Mouse (Mus musculus) midbrain, embryonic 16.5 days (tissue): ENCODE data around the gene Tmem255a. TPM values are rescaled to one million over a fixed set of nuclear protein-coding genes. Genes with fewer than 3 reads are reported as not detected.
"Not testable (repeated sequence)": the region's sequence is repeated elsewhere in the genome, so short reads cannot be mapped to it uniquely, and the experiment has no call there.

Experiments used
- ATAC-seq: fragments of 200-750 bp; cut with Nextera tagmentation; 2 replicates; pipeline ENCODE4 v1.8.0; 2017; ENCODE audit warnings: moderate TSS enrichment
- H3K27ac ChIP-seq: fragments of 300-500 bp; sonication (generic); 2 replicates; pipeline ENCODE4 v1.5.1; 2014; ENCODE audit warnings: mild to moderate bottlenecking, low read length, mixed read lengths
- H3K27me3 ChIP-seq: fragments of 300-500 bp; sonication (generic); 2 replicates; pipeline ENCODE4 v1.6.1; 2014; ENCODE audit warnings: low read depth, low read length, mixed read lengths; ENCODE audit not compliant: control insufficient read depth, insufficient read depth
- H3K36me3 ChIP-seq: fragments of 300-500 bp; sonication (generic); 2 replicates; pipeline ENCODE4 v1.6.1; 2014; ENCODE audit warnings: mild to moderate bottlenecking, low read length, moderate library complexity, mixed read lengths; ENCODE audit not compliant: control insufficient read depth, insufficient read depth
- H3K4me1 ChIP-seq: fragments of 300-500 bp; sonication (generic); 2 replicates; pipeline ENCODE4 v1.6.1; 2014; ENCODE audit warnings: mild to moderate bottlenecking, low read length, mixed read lengths; ENCODE audit not compliant: control insufficient read depth, insufficient read depth
- H3K4me2 ChIP-seq: fragments of 300-500 bp; sonication (generic); 2 replicates; pipeline ENCODE4 v1.6.1; 2014; ENCODE audit warnings: mild to moderate bottlenecking, low read length, mixed read lengths
- H3K4me3 ChIP-seq: fragments of 300-500 bp; sonication (generic); 2 replicates; pipeline ENCODE4 v1.5.1; 2014; ENCODE audit warnings: low read depth, mild to moderate bottlenecking, low read length, moderate library complexity, mixed read lengths
- H3K9ac ChIP-seq: fragments of 300-500 bp; sonication (generic); 2 replicates; pipeline ENCODE4 v1.6.1; 2014; ENCODE audit warnings: low read depth, low read length, mixed read lengths
- H3K9me3 ChIP-seq: fragments of 300-500 bp; sonication (generic); replicated peaks from 2 replicates; pipeline ENCODE4 v1.6.1; 2014; ENCODE audit warnings: mild to moderate bottlenecking, low read length, mixed read lengths; ENCODE audit not compliant: control insufficient read depth, poor library complexity, severe bottlenecking
- WGBS: fragments of 180-500 bp; shearing (Covaris S2); extraction: QIAGEN DNeasy Blood & Tissue Kit; methylation state at CpG from one replicate; pipeline ENCODE4 v1.1.7; 2014; 5-methylcytosine and 5-hydroxymethylcytosine counted together
- microRNA-seq: library from miRNA; unstranded; fragments of <30 nt; microRNA quantifications from one replicate; pipeline ENCODE4, GENCODE M21; 2017
- polyA plus RNA-seq: library from polyadenylated mRNA; unstranded; fragments of >200 nt; fragmentation: Nextera tagmentation; extraction: Ambion mirVana; gene quantifications from 2 replicates; pipeline ENCODE4 v1.2.1, GENCODE M21; 2015

Gene Tmem255a
- polyA plus RNA-seq, 1 experiment from 2014 or later: 24.4 TPM

GRCm38 (mm10) chrX:38180656-38181607, 71.3 kb downstream of the Tmem255a start:
- H3K9ac ChIP-seq: peak overlapping the region; percentile 60
- H3K27ac ChIP-seq: no peak overlapping the region
- peak overlapping the region; percentile 71 for H3K4me2 ChIP-seq
- no peaks in the 10 kb centered on the region for H3K27me3 ChIP-seq
- 23% methylated on average over 37 of the region's 38 CpGs for WGBS
- H3K9me3 ChIP-seq: peaks cover 3% of the 10 kb centered on the region; the same call in 1 of the 2 replicates
- no peaks in the 10 kb centered on the region for H3K36me3 ChIP-seq
- no peaks in the 10 kb centered on the region for H3K4me1 ChIP-seq
- H3K4me3 ChIP-seq: peak overlapping the region; percentile 43
- ATAC-seq: peak; percentile 81

DNA sequence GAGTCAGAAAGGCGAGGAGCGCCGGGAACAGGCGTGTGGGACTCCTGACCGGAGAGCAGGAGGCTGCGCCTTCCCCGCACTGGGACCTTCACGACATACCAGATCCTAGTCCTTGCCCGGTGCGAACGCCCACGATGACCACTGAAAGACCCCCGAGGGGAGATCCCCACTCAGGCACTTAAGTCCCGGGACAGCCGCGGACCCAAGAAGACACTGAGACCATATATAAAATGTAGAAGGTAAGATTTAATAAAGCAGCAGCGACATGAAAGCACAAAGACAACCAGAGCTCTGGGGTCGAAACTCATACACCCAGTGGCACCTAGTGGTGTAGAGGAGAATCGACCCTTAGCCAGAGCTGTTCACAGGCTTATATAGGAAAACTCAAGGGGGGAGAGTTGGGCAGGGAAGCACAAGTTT, 72.3 kb downstream of the Tmem255a start:
- H3K4me1 ChIP-seq, H3K9me3 ChIP-seq, H3K36me3 ChIP-seq, H3K27ac ChIP-seq, H3K27me3 ChIP-seq: not testable (repeated sequence)
- peak overlapping the region; percentile 31 for H3K4me3 ChIP-seq
- peak overlapping the region; percentile 34; the same call in 1 of the 2 replicates for H3K9ac ChIP-seq
- peak overlapping the region; percentile 48 for H3K4me2 ChIP-seq
- peak; percentile 80 for ATAC-seq
- 26% methylated on average over 19 of the region's 19 CpGs for WGBS

DNA sequence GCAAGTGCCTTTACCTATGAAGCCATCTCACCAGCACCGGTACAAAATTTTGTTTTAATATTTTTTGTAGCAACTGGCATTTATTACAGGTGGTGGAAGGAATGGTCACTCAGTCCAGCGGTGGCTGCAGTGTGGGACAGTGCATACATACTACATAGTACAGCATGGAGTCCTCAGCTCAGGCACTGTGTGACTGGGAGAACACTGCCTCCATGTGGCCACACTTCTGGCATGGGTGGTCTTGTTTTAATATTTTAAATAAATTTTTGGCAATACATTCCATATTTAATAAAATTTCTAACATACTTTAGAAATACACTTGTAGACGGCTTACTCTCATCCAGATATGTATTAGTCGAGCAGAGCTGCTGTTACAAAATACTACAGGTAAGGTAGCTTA, 85.6 kb downstream of the Tmem255a start:
- H3K27me3 ChIP-seq: no peaks in the 10 kb centered on the region

DNA sequence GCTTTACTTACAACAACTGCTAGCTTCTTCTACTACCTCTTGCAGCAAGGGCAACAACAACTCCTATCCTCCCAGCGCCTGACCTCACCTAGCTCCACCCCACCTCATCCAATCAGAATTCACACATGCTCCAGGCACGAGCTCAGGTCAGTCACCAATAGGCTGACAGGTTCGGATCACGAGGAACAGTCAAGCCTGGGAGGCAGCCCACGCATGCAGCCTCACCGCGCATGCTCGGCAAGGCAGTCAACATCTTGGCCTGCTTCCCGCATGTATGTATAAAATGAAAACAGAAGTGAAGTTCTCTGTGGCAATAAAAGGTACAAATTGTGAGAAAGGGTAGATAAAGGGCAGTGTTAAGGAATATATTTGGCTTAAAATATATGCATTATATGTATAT, 86.2 kb downstream of the Tmem255a start:
- Histone ChIP-seq H3K9me3 (no peaks in the 10 kb centered on the region), H3K9ac (no peak overlapping the region), H3K36me3 (no peaks in the 10 kb centered on the region), H3K4me2 (no peak overlapping the region), H3K27me3 (no peaks in the 10 kb centered on the region), H3K27ac (no peak overlapping the region), H3K4me3 (no peak overlapping the region), H3K4me1 (no peaks in the 10 kb centered on the region)
- no peak for ATAC-seq
- 78% methylated on average over 9 of the region's 9 CpGs for WGBS

More for the DNA sequence above, 85.6 kb downstream of the Tmem255a start:
- H3K4me1 ChIP-seq: no peaks in the 10 kb centered on the region
- H3K36me3 ChIP-seq: no peaks in the 10 kb centered on the region
- ATAC-seq: no peak
- H3K27ac ChIP-seq: no peak overlapping the region
- no peak overlapping the region for H3K4me2 ChIP-seq
- 80% methylated on average over 4 of the region's 4 CpGs for WGBS
- no peak overlapping the region for H3K4me3 ChIP-seq
- no peaks in the 10 kb centered on the region for H3K9me3 ChIP-seq
- no peak overlapping the region for H3K9ac ChIP-seq

DNA sequence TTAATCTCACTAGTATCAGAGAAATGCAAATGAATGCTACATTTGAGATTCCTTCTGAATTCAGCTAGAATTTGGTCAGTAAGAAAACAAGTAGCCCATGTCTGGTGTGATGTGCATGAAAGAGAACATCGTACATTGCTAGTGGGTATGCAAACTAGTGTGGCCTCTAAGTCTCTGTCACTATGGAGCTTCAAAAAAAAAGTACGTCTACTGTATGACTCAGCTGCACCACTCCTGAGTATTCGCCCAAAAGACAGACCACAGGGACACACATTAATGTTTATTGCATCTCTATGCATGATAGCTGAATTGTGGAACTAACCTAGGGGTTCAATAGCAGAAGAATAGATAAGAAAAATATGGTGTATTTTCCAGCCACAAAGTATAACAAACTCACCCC, 86.9 kb downstream of the Tmem255a start:
- Histone ChIP-seq H3K4me3 (no peak overlapping the region), H3K27ac (no peak overlapping the region), H3K9ac (no peak overlapping the region), H3K4me2 (no peak overlapping the region), H3K27me3 (no peaks in the 10 kb centered on the region), H3K4me1 (no peaks in the 10 kb centered on the region), H3K9me3 (no peaks in the 10 kb centered on the region), H3K36me3 (no peaks in the 10 kb centered on the region)
- no peak for ATAC-seq
- 87% methylated on average over 3 of the region's 3 CpGs for WGBS

DNA sequence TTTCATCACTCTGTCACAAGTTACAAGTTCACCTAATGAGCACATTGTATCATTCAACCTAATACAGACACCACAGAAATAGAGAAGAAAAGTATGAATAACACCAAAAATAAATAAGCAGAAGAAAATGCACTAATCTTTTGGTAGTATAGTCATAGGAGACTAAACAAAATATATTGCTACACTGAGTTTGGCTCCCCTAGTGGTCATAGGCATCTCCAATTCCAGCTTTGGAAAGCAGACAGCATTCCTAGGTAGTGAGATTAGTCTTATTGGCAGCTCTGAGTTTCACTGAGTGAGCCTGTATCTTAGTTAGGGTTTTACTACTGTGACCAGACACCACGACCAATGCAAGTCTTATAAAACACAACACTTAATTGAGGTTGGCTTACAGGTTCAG, 93.1 kb downstream of the Tmem255a start:
- Histone ChIP-seq H3K9ac (no peak overlapping the region), H3K4me2 (no peak overlapping the region), H3K27me3 (no peaks in the 10 kb centered on the region), H3K9me3 (no peaks in the 10 kb centered on the region), H3K36me3 (no peaks in the 10 kb centered on the region), H3K4me3 (no peak overlapping the region), H3K27ac (no peak overlapping the region), H3K4me1 (no peaks in the 10 kb centered on the region)
- WGBS: 58% methylated on average over 1 of the region's 1 CpGs
- no peak for ATAC-seq

Small RNA genes lying within 50 kb of the gene (microRNA-seq; reads per million reads assigned to microRNA genes)
- 0.69 reads per million for gene Mir3110

Other genes with a start within 250 kb of the Tmem255a start
- not detected in 2 replicates for gene Btg1-ps1, start 233.6 kb downstream of the Tmem255a start, polyA plus RNA-seq
- not detected in 2 replicates for gene Btg1-ps2, start 209.3 kb downstream of the Tmem255a start, polyA plus RNA-seq
- not detected in 2 replicates for gene Rhox10, start 186.0 kb downstream of the Tmem255a start, polyA plus RNA-seq
- not detected in 2 replicates for gene Rhox11, start 167.3 kb downstream of the Tmem255a start, polyA plus RNA-seq
- not detected in 2 replicates for gene Rhox12, start 141.5 kb downstream of the Tmem255a start, polyA plus RNA-seq
- gene Rhox13, start 131.2 kb downstream of the Tmem255a start, polyA plus RNA-seq: not detected in 2 replicates
- 3.4 and 4.6 TPM in 2 replicates for gene Zbtb33, start 62.6 kb downstream of the Tmem255a start, polyA plus RNA-seq
- not detected in 2 replicates for gene Atp1b4, start 63.7 kb upstream of the Tmem255a start, polyA plus RNA-seq
- 51.9 and 55.4 TPM in 2 replicates for gene Lamp2, start 204.0 kb upstream of the Tmem255a start, polyA plus RNA-seq